Mouse (Mus musculus): Measurements from ENCODE around the gene Tubgcp3.
"Not testable (repeated sequence)": the region's sequence is repeated elsewhere in the genome, so short reads cannot be mapped to it uniquely, and the experiment has no call there.

The Tubgcp3 gene

GRCm38 (mm10) chr8:12662375-12663104 lies 9.5 kb downstream of the Tubgcp3 start:
- Histone ChIP-seq H3K36me3 (ENCODE audit: control insufficient read depth, insufficient read depth, low read length, poor library complexity, severe bottlenecking) (peaks cover 6% of the 10 kb centered on the region; the same call in 1 of the 2 replicates), H3K27me3 (ENCODE audit: control insufficient read depth, insufficient read depth, low read length, poor library complexity, severe bottlenecking) (no peaks in the 10 kb centered on the region)
- no peak for DNase-seq (ENCODE audit: low read depth, low spot score)

GRCm38 (mm10) chr8:12657411-12657810 lies 14.6 kb downstream of the Tubgcp3 start:
- Histone ChIP-seq H3K36me3 (ENCODE audit: control insufficient read depth, insufficient read depth, low read length, poor library complexity, severe bottlenecking) (peaks cover 9% of the 10 kb centered on the region), H3K27me3 (ENCODE audit: control insufficient read depth, insufficient read depth, low read length, poor library complexity, severe bottlenecking) (no peaks in the 10 kb centered on the region)
- no peak for DNase-seq (ENCODE audit: low read depth, low spot score)

- DNase-seq (ENCODE audit: low read depth, low spot score) = no peak
- H3K36me3 ChIP-seq (ENCODE audit: control insufficient read depth, insufficient read depth, low read length, poor library complexity, severe bottlenecking) = peaks cover 4% of the 10 kb centered on the region
- no peaks in the 10 kb centered on the region for H3K27me3 ChIP-seq (ENCODE audit: control insufficient read depth, insufficient read depth, low read length, poor library complexity, severe bottlenecking)
Measured at GRCm38 (mm10) chr8:12651246-12651645, 20.8 kb downstream of the Tubgcp3 start.

- no peak for DNase-seq (ENCODE audit: low read depth, low spot score)
- H3K36me3 ChIP-seq (ENCODE audit: control insufficient read depth, insufficient read depth, low read length, poor library complexity, severe bottlenecking) = peaks cover 3% of the 10 kb centered on the region
- no peaks in the 10 kb centered on the region for H3K27me3 ChIP-seq (ENCODE audit: control insufficient read depth, insufficient read depth, low read length, poor library complexity, severe bottlenecking)
Measured at GRCm38 (mm10) chr8:12650495-12650894, 21.6 kb downstream of the Tubgcp3 start.

GRCm38 (mm10) chr8:12648951-12649350 lies 23.1 kb downstream of the Tubgcp3 start:
- H3K36me3 ChIP-seq (ENCODE audit: control insufficient read depth, insufficient read depth, low read length, poor library complexity, severe bottlenecking) = peaks cover 5% of the 10 kb centered on the region
- no peak for DNase-seq (ENCODE audit: low read depth, low spot score)
- no peaks in the 10 kb centered on the region for H3K27me3 ChIP-seq (ENCODE audit: control insufficient read depth, insufficient read depth, low read length, poor library complexity, severe bottlenecking)

GRCm38 (mm10) chr8:12646536-12646935 lies 25.5 kb downstream of the Tubgcp3 start:
- DNase-seq (ENCODE audit: low read depth, low spot score) = no peak
- no peaks in the 10 kb centered on the region for H3K27me3 ChIP-seq (ENCODE audit: control insufficient read depth, insufficient read depth, low read length, poor library complexity, severe bottlenecking)
- peaks cover 9% of the 10 kb centered on the region for H3K36me3 ChIP-seq (ENCODE audit: control insufficient read depth, insufficient read depth, low read length, poor library complexity, severe bottlenecking)

GRCm38 (mm10) chr8:12644894-12645293 lies 27.2 kb downstream of the Tubgcp3 start:
- DNase-seq (ENCODE audit: low read depth, low spot score) = no peak
- Histone ChIP-seq H3K27me3 (ENCODE audit: control insufficient read depth, insufficient read depth, low read length, poor library complexity, severe bottlenecking) (no peaks in the 10 kb centered on the region), H3K36me3 (ENCODE audit: control insufficient read depth, insufficient read depth, low read length, poor library complexity, severe bottlenecking) (peaks cover 11% of the 10 kb centered on the region)

GRCm38 (mm10) chr8:12644341-12644740 lies 27.7 kb downstream of the Tubgcp3 start:
- Histone ChIP-seq H3K27me3 (ENCODE audit: control insufficient read depth, insufficient read depth, low read length, poor library complexity, severe bottlenecking) (no peaks in the 10 kb centered on the region), H3K36me3 (ENCODE audit: control insufficient read depth, insufficient read depth, low read length, poor library complexity, severe bottlenecking) (peaks cover 11% of the 10 kb centered on the region)
- no peak for DNase-seq (ENCODE audit: low read depth, low spot score)

GRCm38 (mm10) chr8:12641527-12641926 lies 30.5 kb downstream of the Tubgcp3 start:
- Histone ChIP-seq H3K27me3 (ENCODE audit: control insufficient read depth, insufficient read depth, low read length, poor library complexity, severe bottlenecking) (no peaks in the 10 kb centered on the region), H3K36me3 (ENCODE audit: control insufficient read depth, insufficient read depth, low read length, poor library complexity, severe bottlenecking) (peaks cover 18% of the 10 kb centered on the region)
- no peak for DNase-seq (ENCODE audit: low read depth, low spot score)

- no peak for DNase-seq (ENCODE audit: low read depth, low spot score)
- Histone ChIP-seq H3K36me3 (ENCODE audit: control insufficient read depth, insufficient read depth, low read length, poor library complexity, severe bottlenecking) (peaks cover 15% of the 10 kb centered on the region), H3K27me3 (ENCODE audit: control insufficient read depth, insufficient read depth, low read length, poor library complexity, severe bottlenecking) (no peaks in the 10 kb centered on the region)
Measured at GRCm38 (mm10) chr8:12638446-12638845, 33.6 kb downstream of the Tubgcp3 start.

GRCm38 (mm10) chr8:12635366-12635765 lies 36.7 kb downstream of the Tubgcp3 start:
- peaks cover 13% of the 10 kb centered on the region for H3K36me3 ChIP-seq (ENCODE audit: control insufficient read depth, insufficient read depth, low read length, poor library complexity, severe bottlenecking)
- DNase-seq (ENCODE audit: low read depth, low spot score) = no peak
- H3K27me3 ChIP-seq (ENCODE audit: control insufficient read depth, insufficient read depth, low read length, poor library complexity, severe bottlenecking) = no peaks in the 10 kb centered on the region

GRCm38 (mm10) chr8:12629079-12629478 lies 43.0 kb downstream of the Tubgcp3 start:
- H3K36me3 ChIP-seq (ENCODE audit: control insufficient read depth, insufficient read depth, low read length, poor library complexity, severe bottlenecking) = peaks cover 3% of the 10 kb centered on the region
- peak; percentile 39 for DNase-seq (ENCODE audit: low read depth, low spot score)
- H3K27me3 ChIP-seq (ENCODE audit: control insufficient read depth, insufficient read depth, low read length, poor library complexity, severe bottlenecking) = no peaks in the 10 kb centered on the region

- peaks cover 7% of the 10 kb centered on the region for H3K36me3 ChIP-seq (ENCODE audit: control insufficient read depth, insufficient read depth, low read length, poor library complexity, severe bottlenecking)
- H3K27me3 ChIP-seq (ENCODE audit: control insufficient read depth, insufficient read depth, low read length, poor library complexity, severe bottlenecking) = no peaks in the 10 kb centered on the region
- no peak for DNase-seq (ENCODE audit: low read depth, low spot score)
Measured at GRCm38 (mm10) chr8:12625890-12626289, 46.2 kb downstream of the Tubgcp3 start.

GRCm38 (mm10) chr8:12621550-12622222 lies 50.4 kb downstream of the Tubgcp3 start:
- no peak for DNase-seq (ENCODE audit: low read depth, low spot score)
- peaks cover 4% of the 10 kb centered on the region; the same call in 1 of the 2 replicates for H3K36me3 ChIP-seq (ENCODE audit: control insufficient read depth, insufficient read depth, low read length, poor library complexity, severe bottlenecking)
- no peaks in the 10 kb centered on the region for H3K27me3 ChIP-seq (ENCODE audit: control insufficient read depth, insufficient read depth, low read length, poor library complexity, severe bottlenecking)

- not testable (repeated sequence) for DNase-seq (ENCODE audit: low read depth, low spot score); H3K36me3 ChIP-seq (ENCODE audit: control insufficient read depth, insufficient read depth, low read length, poor library complexity, severe bottlenecking); H3K27me3 ChIP-seq (ENCODE audit: control insufficient read depth, insufficient read depth, low read length, poor library complexity, severe bottlenecking)
Measured at GRCm38 (mm10) chr8:12617369-12617768, 54.7 kb downstream of the Tubgcp3 start.
